Mouse (Mus musculus) frontal cortex, postnatal 36 days (tissue): ENCODE results near the gene Sema3b.
"Not testable (repeated sequence)": the region's sequence is repeated elsewhere in the genome, so short reads cannot be mapped to it uniquely, and the experiment has no call there.

Experiments
- DNase-seq, 2 experiments: peaks; one replicate each; pipeline ENCODE4 v3.0.0; 2022; ENCODE audit warnings: low spot score in 2 of 2

Gene Sema3b

DNA sequence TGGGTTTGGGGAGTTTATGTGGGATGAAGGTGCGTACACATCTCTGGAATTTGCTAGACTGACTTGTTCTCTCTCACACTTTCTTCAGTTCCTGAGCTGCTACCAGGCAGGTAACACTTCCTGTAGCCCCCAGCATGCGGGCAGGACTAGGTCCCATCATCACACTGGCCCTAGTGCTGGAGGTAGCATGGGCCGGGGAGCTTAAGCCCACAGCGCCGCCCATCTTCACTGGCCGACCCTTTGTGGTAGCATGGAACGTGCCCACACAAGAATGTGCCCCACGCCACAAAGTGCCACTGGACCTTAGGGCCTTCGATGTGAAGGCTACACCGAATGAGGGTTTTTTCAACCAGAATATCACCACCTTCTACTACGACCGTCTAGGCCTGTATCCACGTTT is 39.0 kb downstream of the Sema3b start:
- DNase-seq, result no peak

DNA sequence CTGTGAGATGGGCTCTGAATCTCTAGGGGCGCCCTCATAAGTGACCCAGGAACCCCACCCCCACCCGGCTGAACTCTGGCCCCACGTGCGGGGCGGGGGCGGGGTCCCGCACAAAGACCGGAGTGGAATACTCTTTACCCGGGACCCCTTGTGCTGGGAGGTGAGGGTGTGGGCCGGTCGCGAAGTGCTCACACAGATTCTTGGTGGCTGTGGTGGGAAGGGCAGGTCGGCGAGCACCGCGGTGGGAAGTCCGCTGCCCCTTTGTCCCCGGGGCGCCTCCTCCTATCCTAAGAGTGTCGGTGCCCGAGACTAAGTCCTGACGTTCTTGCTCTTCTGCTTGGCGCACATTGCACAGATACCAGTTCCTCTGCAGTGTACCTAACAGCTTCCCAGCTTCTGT is 39.8 kb downstream of the Sema3b start:
- no peak for DNase-seq

DNA sequence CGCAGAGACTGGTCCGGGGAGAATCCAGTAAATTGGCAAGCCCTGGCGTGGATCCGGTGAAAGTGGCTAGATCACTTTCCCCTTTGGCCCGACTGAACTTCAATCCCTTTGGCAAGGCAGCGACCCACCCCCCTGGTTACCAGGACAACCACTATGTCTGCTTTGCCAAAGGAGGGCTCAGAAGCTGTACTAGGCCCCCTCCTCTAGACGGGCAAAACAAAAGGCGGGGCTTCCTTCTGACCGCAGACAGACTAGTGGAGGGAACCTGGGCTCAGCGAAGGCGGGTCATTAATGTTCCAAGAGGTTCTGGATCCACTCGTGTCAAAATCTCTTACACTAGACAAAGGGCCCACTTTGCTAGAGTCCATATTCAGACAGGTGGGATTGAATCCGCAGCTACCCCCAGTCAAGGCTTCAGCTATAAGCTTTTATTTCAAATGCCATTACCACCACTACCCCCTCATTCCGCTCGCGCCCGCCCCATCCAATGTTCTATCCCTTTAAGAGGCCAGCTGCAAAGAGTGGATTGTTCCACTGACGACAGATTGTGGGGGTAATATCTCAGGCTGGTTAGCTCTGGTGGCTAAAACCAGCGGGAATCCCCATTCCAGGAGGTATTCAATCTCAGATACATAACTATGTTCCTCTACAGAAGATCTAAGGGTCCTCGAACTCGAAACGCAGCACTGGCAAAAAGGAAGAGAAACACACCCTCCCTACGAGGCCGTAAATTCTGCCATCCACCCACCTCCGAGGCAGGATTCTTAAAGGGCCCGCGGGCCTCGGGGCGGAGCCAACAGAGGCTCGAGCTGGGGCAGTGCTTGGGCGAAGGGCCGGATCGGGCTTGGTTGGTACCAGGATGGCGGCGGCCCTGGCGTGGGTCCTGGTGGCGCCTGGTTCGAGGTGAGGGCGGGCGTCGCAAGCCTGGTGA is 40.4 kb downstream of the Sema3b start:
- peak; percentile 73 to 80 for DNase-seq

DNA sequence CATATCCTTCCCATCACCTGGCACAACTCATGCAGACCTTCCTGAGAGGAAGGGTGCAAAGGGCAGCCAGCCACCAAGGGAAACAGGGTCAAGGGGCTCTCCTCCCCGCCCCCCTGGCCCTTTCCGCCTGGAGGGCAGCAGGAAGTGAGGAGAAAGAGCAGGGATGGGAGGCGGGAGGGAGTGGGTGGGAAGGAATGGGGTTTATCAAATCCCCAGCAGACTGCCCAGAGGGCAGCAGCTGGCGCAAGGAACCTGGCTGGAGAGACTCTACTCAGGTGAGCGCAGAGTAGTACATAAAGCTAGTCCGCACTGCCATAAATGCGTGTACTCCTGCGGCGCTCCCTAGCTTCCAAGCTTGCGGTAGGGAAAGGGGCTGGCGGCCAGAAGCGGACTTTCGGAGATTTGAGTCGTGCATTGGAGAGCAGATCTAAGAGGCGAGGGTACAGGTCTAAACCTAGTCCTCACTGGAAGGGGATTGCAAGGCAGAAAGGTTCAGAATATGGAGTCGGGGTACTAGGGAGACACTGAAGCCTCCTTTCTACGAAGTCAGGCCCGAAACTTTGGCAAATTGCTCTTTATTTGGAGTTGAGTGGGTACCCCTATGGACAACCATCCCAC is 41.2 kb downstream of the Sema3b start, which contains the start of gene Hyal2:
Hyal2 (plus strand) TSS at position 244 of the 618 bp plus-strand sequence.
- no peak for DNase-seq

DNA sequence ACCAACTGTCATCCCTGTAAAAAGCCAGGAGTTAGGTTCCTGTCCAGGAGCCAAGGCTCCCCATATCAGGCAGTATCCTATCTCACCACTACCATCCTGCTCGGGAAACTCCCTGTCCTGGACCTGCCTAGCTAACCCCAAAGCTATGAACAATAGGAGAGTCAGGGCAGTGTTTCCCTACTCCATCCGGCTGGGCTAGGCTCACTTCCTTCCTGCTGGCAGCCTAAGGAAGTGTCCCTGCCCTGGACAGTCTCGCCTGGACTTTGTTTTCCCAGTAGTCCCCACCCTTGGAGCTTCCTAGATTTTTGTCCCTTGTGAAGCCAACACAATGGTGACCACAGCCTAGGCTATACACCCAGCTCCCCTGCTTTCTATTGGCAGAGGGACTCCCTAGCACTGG is 42.2 kb downstream of the Sema3b start:
- DNase-seq, result no peak

DNA sequence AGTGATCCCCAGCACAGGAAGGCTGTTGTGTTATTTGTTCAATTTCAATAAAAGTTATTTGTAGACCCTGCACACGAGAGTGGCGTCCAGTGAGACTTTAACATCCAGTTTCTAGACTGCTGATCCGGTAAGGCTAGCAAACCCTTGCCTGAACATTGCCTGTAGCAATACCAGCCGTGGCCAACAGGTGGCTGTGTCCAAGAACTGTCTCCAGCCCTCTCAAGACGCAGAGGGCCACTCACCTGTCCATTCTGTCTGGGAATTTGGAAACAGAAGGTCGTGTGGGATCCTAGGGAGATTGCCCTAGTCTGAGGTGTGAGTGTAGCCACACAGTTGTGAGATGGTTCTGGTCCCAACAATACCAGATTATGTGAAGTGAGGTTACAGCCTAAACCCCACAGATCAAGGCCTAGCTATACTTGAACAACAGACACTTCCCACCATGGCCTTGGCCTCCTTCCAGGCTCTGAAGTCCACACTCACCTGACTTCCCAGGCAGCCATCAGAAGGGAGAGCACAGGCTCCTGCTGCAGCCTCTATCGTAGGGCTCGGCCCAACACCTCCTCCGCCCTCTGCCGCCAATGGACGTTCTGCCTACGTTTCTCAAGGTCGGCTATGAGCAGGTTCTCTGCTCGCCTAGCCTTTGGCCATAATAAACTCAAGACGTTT is 42.9 kb downstream of the Sema3b start:
- peak; percentile 66 to 77 for DNase-seq

DNA sequence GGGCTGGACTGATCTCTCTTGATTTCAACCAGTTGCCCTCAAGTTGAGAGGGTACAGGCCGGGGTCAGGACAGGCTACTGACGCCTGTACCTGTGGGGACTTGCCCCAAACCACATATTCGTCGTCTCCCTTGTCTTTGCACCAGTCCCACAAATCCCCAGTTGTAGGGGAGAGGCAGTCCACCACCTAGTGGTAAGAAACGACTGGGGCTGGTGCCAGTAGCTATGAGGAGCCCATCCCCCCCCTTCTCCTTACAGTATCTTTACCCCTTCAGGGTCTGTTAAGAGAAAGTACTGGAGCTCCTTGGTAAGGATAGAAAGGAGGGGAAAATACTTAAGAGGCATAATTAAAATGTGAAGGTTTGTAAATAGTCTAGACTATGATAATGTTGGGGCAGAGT is 43.5 kb downstream of the Sema3b start:
- DNase-seq, result not testable (repeated sequence)

DNA sequence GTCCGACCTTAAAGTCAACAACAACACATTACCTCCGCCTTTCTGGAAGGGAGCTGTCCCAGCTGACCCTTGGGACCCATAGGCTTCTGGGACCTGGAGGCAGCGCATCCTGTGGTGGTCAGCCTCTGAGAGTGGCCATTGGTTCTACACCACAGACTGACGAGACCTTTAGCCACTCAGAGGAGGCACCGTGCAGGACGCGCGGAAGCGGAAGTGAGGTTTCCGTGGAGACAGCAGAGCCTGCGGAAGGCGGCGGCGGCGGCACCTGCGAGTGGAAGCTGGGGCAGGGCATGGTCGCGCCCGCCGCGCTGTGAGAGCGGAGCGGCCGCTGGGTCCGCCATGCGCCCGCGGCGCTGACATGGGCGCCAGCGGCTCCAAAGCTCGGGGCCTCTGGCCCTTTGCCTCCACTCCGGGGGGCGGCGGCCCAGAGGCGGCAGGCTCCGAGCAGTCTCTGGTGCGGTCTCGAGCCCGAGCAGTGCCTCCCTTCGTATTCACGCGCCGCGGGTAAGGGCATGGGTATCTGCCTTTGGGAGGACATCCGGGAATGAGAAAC is 45.9 kb downstream of the Sema3b start, which contains the start of gene Tusc2:
Tusc2 (plus strand) TSS at position 227 of the 553 bp plus-strand sequence.
- DNase-seq, result peak; percentile 94 to 96

DNA sequence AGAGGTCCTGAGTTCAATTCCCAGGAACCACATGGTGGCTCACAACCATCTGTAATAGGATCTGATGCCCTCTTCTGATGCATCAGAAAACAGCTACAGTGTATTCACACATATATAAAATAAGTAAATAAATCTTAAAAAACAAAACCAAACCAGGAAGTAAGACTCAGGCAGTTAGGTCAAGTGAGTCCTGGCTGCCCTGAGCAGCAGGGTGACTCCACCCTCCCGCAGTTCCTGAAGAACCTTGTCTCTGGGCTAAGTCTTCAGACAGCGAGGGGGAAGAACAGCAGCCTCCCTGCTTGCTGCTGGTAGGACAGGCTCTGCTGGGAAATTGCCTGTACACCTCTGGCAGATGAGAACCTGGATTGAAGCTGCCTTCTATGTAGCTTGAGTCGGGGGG is 52.7 kb downstream of the Sema3b start:
- no peak for DNase-seq

DNA sequence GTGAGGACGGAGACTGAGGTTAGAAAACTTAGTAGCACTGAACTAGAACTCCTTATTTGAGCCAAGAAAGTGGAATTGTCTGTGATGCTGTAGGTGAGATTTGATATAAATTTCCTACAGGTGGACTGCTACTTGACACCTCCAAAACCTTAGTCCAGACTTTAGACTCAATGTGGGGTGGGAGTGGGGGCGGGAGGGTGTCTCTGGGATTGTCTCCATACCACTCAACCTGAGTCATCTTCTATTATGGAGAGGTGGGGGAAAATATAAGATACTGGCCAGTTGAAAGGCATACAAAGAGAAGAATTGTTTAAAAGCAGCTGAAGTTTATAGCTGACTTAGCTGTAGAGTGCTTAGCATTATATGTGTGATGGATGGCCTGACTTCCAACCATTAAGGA is 53.3 kb downstream of the Sema3b start:
- DNase-seq, result no peak

DNA sequence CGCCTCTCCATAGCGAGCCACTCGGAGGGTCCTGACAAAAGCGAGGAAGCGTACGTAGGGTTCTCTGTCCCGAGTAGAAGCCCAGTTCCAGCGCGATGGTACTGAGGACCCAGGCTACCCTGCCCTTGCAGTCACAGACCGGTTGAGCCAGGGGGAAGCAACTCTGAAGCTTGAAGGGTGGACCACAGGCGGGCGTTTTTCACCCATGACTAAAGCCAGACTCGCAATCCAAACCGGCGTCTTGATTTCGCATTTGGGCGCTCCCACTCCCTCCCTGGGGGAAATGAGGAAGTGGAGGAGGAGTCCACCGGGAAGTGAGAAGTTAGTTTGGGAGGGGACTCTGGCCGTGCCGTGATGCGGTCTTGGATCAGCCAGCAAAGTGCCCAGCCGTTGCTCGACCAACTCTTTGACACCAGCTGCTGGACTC is 54.0 kb downstream of the Sema3b start:
- peak in 1 of 2 experiments; percentile 23 for DNase-seq

DNA sequence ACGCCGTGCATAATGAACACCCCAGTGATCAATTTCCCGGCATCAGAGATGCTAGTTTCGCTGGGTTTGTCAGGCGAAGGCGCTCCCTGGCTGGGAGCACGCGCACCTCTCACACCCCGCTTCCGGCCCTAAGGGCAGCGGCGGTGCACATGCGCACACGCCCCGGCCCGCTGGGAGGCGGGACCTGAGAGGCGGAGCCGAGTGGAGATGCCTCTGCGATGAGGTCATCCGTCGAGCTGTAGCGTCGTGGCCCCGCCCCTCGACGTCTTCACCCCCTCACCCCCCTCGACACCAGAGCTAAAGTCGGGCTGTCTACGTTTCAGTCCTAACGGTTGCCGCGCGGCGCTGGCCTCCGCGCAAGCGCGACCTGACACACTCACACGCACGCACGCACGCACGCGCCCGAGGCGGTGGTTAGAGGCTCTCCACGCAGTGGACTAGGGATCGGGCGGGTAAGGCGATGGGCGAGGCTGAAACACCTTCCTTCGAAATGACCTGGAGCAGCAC is 54.7 kb downstream of the Sema3b start:
- peak; percentile 92 to 94 for DNase-seq

DNA sequence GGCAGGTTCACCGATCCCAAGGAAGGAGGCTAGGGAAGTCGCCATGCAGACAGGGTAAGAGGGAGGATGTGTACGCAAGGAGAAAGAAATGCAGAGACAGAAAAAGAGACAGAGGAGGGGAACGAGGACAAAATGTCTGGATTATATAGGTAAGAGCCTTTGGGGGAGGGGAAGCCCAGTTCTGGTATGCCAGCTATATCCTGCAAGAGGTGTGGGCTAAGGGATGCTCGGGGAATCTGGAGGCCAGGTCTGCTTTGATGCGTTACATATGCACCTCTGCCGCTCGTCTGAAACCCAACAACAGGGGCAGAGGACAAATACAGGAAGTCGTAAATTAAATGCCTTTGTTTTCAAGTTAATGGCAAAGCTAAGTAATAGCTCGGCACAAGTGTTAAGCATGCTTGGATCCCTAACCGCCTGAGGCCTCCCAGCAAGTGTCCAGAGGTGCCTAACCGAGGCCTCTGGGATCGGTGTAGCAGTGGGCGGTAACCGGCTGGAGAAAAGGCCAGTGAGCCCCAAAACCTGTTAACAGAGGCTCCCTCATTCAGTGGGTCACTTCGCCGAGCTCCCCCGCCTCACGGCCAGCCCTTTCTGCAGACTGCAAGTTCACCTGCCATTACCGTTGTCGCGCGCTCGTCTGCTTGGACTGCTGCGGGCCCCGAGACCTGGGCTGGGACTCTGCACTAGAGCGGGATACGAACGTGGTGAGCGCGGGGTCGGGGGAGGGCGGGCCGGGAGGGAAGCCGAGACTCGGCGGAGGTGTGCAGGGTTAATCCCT is 55.3 kb downstream of the Sema3b start:
- DNase-seq, result peak in 1 of 2 experiments; percentile 40

DNA sequence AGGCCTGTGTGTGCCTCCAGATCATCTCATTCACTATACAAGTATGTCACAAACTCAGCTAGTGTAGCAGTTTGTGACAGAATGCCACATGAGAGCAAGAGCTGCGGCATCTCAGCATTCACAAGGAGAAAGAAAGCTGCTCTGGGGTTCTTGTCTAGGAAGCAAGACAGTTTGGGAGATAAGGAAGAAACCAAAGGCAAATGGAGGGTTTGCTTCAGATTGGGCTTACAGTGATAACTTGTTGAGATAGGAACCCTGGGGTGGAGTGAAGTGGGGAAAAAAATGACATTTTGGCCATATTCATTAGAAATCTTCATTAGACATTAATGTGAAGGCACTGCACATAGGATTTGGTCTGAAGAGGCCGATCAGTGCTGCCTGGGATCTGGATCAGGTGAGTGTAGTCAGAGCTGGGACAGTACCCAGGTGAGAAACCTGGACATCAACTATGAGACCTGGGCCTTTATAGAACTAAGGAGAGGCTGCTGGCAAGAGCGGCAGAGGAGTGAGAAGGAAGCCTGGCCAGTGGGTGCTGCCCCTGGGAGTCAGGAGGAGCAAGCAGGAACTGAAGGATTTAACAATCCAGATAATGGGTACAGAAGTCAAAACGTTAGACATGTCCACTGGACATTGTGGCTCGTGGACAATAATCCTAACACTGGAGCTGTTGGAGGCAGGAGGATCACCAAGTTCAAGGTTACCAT is 56.2 kb downstream of the Sema3b start:
- no peak for DNase-seq

DNA sequence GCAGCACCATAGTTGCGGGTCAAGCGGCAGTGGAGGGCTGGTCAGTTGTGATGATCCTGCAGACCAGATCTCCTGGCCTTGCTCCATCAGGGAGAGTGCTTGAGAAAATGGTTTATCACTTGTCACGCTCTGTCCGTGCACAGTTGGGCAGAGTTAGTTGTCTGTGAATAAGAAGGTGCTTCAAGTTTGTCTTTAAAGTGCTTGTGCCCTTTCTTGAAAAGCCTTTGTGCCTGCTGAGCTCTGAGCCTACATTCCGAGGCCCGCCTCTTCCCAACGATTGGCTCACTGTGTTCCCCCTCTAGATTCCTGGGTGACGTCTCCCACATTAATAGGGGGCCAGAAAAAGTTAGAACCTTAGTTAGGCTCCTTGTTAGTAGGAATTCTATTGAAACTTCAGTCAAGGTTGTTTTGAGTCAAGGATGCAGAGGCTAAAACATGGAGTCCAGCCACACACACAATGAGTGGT is 57.1 kb downstream of the Sema3b start:
- no peak for DNase-seq

DNA sequence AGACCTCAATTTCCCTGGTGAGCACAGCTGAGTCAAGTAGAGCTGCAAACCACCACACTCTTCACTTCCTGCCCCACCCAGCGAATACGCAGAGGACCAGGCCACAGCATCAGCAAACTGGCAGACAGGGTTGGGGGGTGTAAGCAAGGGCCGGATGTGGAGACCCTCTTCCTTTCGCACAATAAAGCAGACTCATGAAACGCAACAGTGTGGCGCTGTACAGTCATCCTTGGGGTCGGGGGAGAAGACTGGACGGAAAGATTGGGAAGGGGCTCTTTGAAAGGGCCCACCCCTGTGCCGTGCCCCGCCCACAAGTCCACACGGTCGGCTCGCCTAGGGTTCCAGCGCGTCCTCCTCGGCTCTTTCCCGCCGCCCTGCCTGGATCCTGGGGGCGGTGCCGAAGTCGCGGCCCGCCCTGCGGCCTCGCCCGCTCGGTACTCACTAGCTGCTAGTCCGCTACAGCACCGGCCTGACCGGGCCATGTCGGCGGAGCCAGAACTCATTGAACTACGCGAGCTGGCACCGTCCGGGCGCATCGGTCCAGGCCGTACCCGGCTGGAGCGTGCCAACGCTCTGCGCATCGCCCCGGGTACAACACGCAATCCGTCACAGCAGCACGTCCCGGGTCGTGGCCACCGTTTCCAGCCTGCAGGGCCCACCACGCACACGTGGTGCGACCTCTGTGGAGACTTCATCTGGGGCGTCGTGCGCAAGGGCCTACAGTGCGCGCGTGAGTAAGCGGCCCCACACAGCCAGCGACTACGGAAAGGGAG is 57.7 kb downstream of the Sema3b start, which contains the start of gene Rassf1:
Rassf1 (plus strand) TSS at position 439 of the 773 bp plus-strand sequence.
- DNase-seq, result no peak

DNA sequence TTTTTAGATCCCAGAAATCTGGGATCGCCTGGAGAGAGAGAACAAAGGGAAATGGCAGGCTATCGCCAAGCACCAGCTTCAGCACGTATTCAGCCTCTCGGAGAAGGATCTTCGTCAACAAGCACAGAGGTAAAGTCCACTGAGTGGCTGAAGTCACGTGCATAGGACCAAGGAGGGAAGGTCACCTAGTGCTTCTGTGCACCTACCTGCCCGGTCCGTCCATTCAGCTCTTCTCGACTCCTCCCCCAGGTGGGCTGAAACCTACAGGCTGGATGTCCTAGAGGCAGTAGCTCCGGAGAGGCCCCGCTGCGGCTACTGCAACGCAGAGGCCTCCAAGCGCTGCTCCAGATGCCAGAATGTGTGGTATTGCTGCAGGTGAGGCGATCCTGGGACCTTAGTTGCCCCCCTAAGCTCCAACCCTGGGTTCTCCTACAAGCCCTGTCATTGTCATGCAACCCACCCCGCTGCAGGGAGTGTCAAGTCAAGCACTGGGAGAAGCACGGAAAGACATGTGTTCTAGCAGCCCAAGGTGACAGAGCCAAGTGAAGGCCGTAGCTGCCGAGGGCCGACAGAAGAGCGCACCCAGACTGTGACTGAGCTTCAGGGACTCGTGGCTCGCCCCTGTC is 58.4 kb downstream of the Sema3b start:
- no peak for DNase-seq

DNA sequence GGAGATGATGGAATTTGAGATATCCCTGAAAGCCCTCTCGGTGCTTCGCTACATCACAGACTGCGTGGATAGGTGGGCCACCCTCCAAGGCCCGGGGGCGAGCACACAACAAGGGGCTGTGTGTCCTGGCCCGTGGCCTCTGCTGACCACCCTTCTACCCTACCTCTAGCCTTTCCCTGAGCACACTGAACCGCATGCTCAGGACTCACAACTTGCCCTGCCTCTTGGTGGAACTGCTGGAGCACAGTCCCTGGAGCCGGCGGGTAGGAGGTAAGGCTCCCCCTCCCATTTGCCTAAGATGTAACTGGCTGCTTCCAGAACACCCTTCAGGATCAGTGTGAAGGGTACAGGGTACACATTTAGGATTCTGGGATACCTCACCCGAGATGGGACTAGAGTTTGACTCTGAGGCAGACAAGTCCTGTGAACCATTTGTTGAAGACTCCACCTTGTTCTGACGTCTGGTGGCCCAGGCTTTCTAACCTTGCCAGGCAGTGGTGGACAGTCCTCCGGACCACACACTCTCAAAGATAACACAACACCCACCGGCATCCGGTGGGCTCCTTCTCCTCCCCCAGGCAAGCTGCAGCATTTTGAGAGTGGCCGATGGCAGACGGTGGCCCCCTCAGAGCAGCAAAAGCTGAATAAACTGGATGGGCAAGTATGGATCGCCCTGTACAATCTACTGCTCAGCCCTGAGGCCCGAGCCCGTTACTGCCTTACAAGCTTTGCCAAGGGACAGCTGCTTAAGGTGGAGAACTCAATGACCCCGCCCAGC is 59.5 kb downstream of the Sema3b start:
- DNase-seq, result no peak
